Comparison of ENCODE assay signal across 8 mouse cellular contexts in the genomic region with DNA sequence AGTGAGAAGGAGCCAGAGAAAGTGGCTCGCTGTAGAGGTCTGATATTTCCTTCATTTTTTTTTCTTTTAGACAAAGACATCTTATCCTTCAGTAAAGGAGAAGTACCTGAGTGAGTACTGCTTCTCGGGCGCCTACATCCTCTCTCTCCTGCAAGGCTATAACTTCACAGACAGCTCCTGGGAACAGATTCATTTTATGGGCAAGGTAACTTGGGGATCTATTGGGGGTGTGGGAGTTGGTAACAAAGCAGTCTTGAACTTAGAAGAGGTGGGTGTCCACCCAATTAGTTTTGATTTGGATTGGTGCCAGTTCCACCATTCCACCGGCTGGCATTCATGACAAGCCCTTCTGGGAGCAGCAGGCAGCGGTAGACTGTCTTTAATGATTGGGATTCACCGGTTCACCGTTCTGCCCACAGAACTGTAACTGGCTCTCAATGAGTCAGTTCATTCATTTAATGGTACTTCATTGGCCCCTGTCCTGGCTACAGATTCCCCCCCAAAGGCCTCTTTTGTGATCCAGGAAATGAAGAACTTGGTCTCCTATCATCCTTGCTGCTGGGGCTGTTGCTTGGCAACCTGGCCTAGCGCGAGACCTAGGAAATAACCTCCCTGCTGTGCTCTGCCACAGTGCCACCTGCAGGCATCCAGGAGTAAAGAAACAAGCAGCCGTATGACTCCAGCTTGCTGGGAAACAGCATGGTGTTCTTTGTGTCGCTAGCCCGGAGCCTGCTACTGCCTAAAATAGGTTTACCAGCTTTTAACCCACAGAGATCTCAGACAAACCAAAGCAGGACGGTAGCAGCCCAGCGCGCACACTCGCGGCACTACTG. TPM values are rescaled to one million over a fixed set of nuclear protein-coding genes. Genes with fewer than 3 reads are reported as not detected.
DNase-seq lines count a peak whose midpoint lies in the region; ATAC-seq lines count a peak whose summit lies in the region.

No protein-coding gene starts in this region.

- H3K9ac ChIP-seq in hindbrain, embryonic 15.5 days: peak overlapping the region; percentile 45

- H3K4me2 ChIP-seq in hindbrain, embryonic 15.5 days: peak overlapping the region; percentile 55

- no peaks in the 10 kb centered on the region for H3K27me3 ChIP-seq in hindbrain, embryonic 15.5 days

- H3K9me3 ChIP-seq in hindbrain, embryonic 15.5 days: no peaks in the 10 kb centered on the region

- peak overlapping the region; percentile 22 for H3K4me3 ChIP-seq in hindbrain, embryonic 15.5 days

- WGBS in hindbrain, embryonic 15.5 days: 13% methylated on average over 17 of the region's 17 CpGs

- peak; percentile 93 for ATAC-seq in hindbrain, embryonic 15.5 days (ENCODE audit: low FRiP score, low read depth)

- DNase-seq in adipocyte (ENCODE audit: low spot score) (peak; percentile 36), MN1 (ENCODE audit: low spot score) (no peak)
- DNase-seq in cerebellum, postnatal 4 days (ENCODE audit: low spot score in 2 of 2): peak; percentile 28 to 78
- DNase-seq in gastrocnemius, adult 18-20 months (ENCODE audit: low spot score): peak; percentile 69
- DNase-seq in left cerebral cortex, adult 11 months (ENCODE audit: low spot score): peak; percentile 55
- DNase-seq in lung, postnatal 36 days: peak; percentile 80
- DNase-seq in retina, postnatal 7 days (ENCODE audit: low read depth, low spot score): peak; percentile 68

- H3K36me3 ChIP-seq in hindbrain, embryonic 15.5 days: no peaks in the 10 kb centered on the region

- peak overlapping the region; percentile 89 for H3K27ac ChIP-seq in hindbrain, embryonic 15.5 days (replicated peaks)

- H3K4me1 ChIP-seq in hindbrain, embryonic 15.5 days (replicated peaks): peaks cover 24% of the 10 kb centered on the region

RNA-seq across cellular contexts. Expression of a gene that starts 11.7 kb away (rescaled TPM):
- not detected for total RNA-seq in gastrocnemius, adult 18-20 months (2021)
- 0.07 and 0.18 TPM in 2 replicates for polyA plus RNA-seq in hindbrain, embryonic 15.5 days (2015; fragmentation: Nextera tagmentation; extraction: Ambion mirVana)
